Mouse (Mus musculus): ENCODE measurements around the gene Sarnp.
"Not testable (repeated sequence)": the region's sequence is repeated elsewhere in the genome, so short reads cannot be mapped to it uniquely, and the experiment has no call there.

The Sarnp gene

DNA sequence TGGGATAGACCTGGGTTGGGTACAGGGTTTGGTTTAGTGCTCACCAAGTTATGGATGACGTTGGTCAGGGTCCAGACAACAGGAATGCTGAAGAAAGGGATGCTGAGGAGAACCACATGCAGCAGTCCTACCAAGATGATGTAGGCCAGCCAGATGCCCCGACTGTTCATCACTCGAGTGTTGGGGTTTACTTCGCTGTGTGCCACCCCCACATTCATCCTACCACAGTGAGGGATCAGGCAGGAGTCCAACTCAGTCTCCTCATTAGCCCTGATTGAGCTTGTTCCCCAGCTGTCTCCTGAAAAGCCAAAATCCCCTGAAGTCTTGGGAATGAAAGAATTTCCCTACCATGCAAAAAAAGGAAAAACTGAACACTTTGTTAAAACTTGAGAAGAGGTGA, 3.1 kb downstream of the Sarnp start:
- DNase-seq (ENCODE audit: low read depth, low spot score), result no peak

- peak; percentile 100 for DNase-seq (ENCODE audit: low read depth, low spot score)
Measured at GRCm38 (mm10) chr10:128821358-128822056, 4.4 kb downstream of the Sarnp start, which contains the start of gene Ormdl2. TSS of gene Ormdl2 (minus strand) at chr10:128821645.

DNA sequence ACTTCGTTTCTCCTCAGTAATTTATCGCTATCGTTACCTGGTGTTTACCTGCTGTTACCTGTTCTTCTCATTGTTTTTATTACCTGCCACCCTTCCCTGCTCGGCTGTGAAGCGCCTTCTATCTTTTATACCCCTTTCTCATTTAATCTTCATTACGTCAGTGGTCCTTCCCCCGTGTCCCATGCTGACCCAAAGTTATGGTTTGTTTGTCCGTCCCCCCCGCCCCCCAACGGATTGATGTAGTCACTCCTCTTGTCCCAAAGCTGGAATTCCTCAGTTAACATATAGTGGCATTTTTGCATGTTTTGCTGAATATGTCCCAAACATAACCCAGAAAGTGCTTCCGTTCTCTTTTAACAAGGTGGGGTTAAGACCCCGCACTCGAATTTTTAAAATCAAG, 5.0 kb downstream of the Sarnp start:
- DNase-seq (ENCODE audit: low read depth, low spot score), result no peak

DNA sequence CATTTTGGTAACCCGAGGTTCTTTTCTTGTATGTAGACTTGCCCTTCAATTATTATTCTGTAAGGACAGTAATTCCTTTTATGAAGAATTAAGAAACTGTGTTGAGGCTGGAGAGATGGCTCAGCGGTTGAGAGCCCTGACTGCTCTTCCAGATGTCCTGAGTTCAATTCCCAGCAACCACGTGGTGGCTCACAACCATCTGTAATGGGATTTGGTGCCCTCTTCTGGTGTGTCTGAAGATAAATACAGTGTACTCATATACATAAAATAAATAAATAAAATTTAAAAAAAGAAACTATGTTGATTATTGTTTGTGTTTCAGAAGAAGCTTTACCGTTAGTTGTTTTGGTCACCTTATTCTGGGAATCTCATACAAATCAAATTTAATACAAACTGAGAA, 6.0 kb downstream of the Sarnp start:
- DNase-seq (ENCODE audit: low read depth, low spot score), result not testable (repeated sequence)

DNA sequence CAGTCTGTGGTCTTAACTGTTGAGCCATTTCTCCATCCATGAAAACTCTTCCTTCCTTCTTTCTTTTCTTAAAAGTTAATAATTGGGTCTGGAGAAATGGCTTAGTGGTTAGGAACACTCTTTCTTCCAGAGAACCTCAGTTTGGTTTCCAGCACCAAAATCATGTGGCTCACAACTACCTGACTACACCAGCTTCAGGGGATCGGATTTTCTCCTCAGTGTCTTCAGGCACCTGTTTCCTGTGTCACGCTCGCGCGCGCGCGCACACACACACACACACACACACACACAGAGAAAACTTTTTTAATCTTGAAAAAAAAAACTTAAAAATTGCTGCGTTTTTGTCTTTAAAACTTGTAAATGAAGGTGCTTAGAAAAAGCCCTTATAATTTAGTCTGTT, 6.7 kb downstream of the Sarnp start:
- no peak for DNase-seq (ENCODE audit: low read depth, low spot score)

DNA sequence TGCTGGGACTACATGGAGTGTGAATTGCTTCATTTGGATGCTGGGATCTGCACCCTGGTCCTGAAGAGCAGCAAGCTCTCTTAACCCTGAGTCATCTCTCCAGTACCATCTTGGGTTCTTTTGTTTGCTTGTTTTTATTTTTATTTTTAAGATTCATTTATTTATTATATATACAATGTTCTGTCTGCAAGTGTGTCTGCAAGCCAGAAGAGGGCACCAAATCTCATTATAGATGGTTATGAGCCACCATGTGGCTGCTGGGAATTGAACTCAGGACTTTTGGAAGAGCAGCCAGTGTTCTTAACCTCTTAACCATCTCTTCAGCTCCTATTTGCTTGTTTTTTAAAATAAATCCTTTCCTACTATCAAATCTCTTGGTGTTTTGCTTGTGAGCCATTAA, 20.3 kb downstream of the Sarnp start:
- no peak for DNase-seq (ENCODE audit: low read depth, low spot score)

DNA sequence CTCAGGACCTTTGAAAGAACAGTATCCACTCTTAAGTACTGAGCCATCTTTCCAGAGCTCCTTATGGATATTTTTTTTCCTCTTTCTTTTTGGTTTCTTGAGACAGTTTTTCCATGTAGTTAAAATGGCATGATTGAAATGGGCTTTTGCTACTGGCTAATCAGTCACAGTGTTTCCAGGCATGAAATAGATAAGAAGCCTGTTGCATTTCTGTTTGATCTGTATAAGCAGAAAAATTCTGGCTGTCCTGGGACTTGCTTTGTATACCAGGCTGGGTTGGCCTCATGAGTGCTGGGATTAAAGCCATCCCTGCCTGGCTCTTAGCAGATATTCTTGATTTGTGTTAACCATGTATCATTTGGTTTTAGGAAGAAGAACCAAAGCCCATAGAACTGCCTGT, 22.3 kb downstream of the Sarnp start:
- DNase-seq (ENCODE audit: low read depth, low spot score), result no peak

DNA sequence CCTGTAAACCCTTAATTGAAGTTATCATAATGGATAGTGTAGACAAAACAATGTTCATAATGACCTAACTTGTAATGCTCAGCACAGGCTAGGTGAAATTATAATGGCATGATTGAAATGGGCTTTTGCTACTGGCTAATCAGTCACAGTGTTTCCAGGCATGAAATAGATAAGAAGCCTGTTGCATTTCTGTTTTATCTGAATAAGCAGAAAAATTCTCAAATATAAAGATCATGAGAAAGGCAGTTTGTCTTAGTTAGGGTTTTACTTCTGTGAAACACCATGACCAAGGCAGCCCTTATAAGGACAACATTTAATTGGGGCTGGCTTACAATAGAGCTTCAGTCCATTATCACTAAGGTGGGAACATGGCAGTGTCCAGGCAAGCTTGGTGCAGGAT, 23.5 kb downstream of the Sarnp start:
- DNase-seq (ENCODE audit: low read depth, low spot score), result no peak

DNA sequence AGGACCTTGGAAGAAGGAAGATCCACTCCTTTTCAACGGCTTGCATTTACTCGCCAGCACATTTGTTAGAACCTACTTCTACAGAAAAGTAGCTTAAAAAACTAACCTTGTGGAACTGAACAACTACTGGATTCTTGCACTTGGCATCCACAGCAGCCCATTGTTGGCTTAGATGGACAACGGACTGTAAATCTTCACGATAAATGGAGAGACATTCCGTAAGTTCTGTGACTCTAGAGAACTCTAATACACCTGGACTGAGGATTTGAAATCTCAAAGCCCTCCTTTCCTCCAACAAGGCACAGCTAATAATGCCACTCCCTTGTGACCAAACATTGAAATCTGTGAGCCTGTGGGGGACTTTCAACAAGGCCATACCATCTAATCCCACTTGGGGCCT, 26.1 kb downstream of the Sarnp start:
- DNase-seq (ENCODE audit: low read depth, low spot score), result no peak

- DNase-seq (ENCODE audit: low read depth, low spot score), result peak; percentile 11
Measured at GRCm38 (mm10) chr10:128845516-128845915, 28.4 kb downstream of the Sarnp start.

DNA sequence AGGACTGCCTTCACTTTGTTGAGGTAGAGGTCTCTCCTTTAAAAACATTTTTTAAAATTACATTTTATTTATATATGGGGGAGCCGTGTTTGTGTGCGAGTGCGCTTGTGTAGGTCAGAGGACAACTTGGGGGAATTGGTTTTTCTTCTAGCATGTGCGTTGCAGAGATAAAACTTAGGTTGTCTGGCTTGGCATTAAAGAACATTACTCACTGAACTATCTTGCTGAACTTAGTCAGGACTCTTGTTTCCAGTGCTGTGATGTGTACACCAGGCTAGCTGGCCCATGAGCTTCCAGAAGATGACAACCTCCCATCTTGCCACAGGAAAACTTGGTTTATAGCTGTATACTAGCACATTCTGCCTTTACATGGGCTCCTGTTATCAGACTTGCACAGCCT, 29.5 kb downstream of the Sarnp start:
- no peak for DNase-seq (ENCODE audit: low read depth, low spot score)

DNA sequence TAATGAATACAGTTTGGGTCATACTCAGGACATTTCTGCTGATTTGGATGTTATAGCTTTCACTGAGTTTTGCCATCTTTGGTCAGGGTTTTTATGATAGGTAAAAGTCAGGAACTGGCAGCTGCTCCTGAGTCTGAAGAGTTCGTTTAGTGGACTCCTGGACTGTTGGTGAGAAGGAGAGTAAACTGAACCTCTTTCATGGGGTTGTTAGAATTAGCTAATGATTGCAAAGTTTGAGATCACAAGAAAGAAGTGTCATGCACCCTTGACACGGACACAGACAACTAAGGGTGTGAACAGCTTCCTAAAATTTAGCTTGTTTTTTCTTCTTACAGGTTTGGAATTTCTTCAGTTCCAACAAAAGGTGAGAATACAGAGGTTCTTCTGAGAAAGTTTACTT, 31.3 kb downstream of the Sarnp start:
- no peak for DNase-seq (ENCODE audit: low read depth, low spot score)

DNA sequence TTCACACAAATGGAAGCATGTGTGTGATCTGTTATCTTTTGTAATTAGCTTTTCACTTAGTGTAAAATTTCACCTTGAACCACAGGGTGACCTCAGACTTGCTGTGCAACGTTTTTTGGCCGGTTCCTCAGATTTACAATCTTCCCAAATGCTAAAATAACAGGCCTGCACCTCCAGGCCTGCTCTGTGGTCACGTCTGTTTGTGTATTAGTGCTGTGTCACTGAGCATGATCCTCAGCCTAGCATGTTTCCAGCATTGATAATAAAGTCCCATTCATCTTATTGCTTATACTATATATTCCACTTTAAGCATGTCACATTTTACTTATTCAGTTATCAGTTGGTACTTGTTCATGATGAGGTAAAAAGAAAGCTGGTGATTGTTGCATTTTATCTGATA, 33.2 kb downstream of the Sarnp start:
- no peak for DNase-seq (ENCODE audit: low read depth, low spot score)

GRCm38 (mm10) chr10:128861176-128861575, 44.0 kb downstream of the Sarnp start:
- DNase-seq (ENCODE audit: low read depth, low spot score), result no peak

DNA sequence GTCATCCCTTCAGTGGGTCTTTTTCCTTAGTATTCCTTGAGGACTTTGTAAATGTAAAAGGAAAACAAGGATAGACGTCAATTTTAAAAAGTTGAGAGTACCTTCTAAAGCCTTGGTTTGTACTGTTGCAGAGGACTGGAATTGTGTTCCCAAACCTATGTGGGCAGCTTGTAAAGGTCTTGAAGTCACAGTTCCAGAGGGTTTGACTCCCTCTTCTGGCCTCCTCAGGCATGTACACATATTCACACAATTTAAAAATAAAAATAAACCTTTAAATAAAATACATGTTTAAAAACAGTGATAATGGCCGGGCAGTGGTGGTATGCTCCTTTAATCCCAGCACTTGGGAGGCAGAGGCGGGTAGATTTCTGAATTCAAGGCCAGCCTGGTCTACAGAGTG, 48.9 kb downstream of the Sarnp start:
- no peak for DNase-seq (ENCODE audit: low read depth, low spot score)

GRCm38 (mm10) chr10:128866518-128866917, 49.4 kb downstream of the Sarnp start:
- DNase-seq (ENCODE audit: low read depth, low spot score), result no peak

DNA sequence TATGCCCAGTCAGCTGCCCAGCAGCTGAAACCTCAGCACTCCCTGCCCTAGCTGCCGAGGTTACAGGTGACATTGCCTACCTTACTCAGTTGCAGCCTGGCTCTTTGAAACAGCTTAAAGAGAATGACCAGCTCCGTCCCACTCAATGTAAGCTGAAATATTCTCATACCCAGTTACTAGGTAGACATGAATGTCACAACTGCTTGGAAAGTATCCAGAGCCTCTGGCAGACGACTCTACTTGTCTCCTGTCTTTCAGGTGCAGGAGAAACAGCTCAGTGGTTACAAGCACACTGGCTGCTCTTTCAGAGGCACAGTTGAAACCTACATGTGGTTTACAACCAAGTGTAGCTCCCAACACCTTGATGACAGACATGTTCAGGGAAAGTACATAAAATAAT, 53.2 kb downstream of the Sarnp start:
- no peak for DNase-seq (ENCODE audit: low read depth, low spot score)

DNA sequence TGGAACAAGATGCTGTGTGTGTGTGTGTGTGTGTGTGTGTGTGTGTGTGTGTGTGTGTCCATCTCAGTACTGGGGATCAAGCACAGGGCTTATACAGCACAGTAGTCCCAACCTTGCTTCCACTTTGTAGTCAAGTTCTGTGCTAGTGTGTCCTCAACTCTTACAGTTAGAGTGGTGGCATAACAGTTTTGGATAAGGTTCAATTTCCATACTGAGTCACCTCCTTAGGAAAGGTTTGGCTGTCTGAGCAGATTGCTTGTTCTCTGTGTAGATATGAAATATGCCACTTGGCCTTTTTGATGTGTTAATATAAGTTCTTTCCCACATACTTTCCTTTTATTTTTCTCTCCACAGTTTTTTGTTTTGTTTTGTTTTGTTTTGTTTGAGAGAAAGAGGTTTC, 61.2 kb downstream of the Sarnp start:
- DNase-seq (ENCODE audit: low read depth, low spot score), result no peak

GRCm38 (mm10) chr10:128878811-128879210, 61.7 kb downstream of the Sarnp start:
- no peak for DNase-seq (ENCODE audit: low read depth, low spot score)

DNA sequence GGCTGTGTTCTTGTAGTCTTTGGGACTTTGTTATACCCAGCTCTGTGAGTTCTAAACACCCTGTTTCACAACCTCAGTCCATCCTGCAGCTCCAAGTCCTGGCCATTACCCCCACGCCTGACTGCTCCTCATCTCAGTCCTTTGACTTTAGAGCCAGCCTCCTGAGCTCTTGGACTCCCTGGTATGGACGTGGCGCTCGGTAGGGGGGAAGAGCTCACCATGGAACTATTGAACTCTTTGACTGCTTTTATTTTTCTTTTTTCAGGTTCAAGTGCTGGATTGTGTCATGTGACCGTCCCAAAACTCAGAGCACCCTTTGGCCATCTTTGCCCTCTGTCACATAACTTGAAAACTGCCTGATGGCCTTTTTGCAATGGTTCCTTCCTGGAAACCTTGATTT, 64.9 kb downstream of the Sarnp start:
- DNase-seq (ENCODE audit: low read depth, low spot score), result no peak

- no peak for DNase-seq (ENCODE audit: low read depth, low spot score)
Measured at GRCm38 (mm10) chr10:128888941-128889827, 72.1 kb downstream of the Sarnp start.

- no peak for DNase-seq (ENCODE audit: low read depth, low spot score)
Measured at GRCm38 (mm10) chr10:128889846-128890245, 72.7 kb downstream of the Sarnp start.

Data from skeletal muscle tissue, adult 2 months (tissue).